Mouse (Mus musculus) embryonic facial prominence, embryonic 13.5 days (tissue): ENCODE results near the gene Tlcd1. TPM values are rescaled to one million over a fixed set of nuclear protein-coding genes. Genes with fewer than 3 reads are reported as not detected.

Source experiments
- ATAC-seq: fragments of 200-750 bp; cut with Nextera tagmentation; 2 replicates; pipeline ENCODE4 v1.8.0; 2017; ENCODE audit warnings: low read depth; ENCODE audit not compliant: insufficient number of reproducible peaks, insufficient read depth, low FRiP score, low TSS enrichment
- H3K27ac ChIP-seq: fragments of 300-500 bp; sonication (generic); 2 replicates; pipeline ENCODE4 v1.5.1; 2015; ENCODE audit warnings: moderate library complexity, mild to moderate bottlenecking, inconsistent platforms
- H3K27me3 ChIP-seq: fragments of 300-500 bp; sonication (generic); 2 replicates; pipeline ENCODE4 v1.6.1; 2015; ENCODE audit warnings: mild to moderate bottlenecking, inconsistent platforms
- H3K36me3 ChIP-seq: fragments of 300-500 bp; sonication (generic); 2 replicates; pipeline ENCODE4 v1.6.1; 2015; ENCODE audit warnings: mild to moderate bottlenecking, inconsistent platforms
- H3K4me1 ChIP-seq: fragments of 300-500 bp; sonication (generic); 2 replicates; pipeline ENCODE4 v1.6.1; 2015; ENCODE audit warnings: inconsistent platforms
- H3K4me2 ChIP-seq: fragments of 300-500 bp; sonication (generic); 2 replicates; pipeline ENCODE4 v1.6.1; 2015; ENCODE audit warnings: moderate library complexity, mild to moderate bottlenecking, inconsistent platforms
- H3K4me3 ChIP-seq: fragments of 300-500 bp; sonication (generic); 2 replicates; pipeline ENCODE4 v1.5.1; 2015; ENCODE audit warnings: mild to moderate bottlenecking, inconsistent platforms
- H3K9ac ChIP-seq: fragments of 300-500 bp; sonication (generic); 2 replicates; pipeline ENCODE4 v1.6.1; 2015; ENCODE audit warnings: mild to moderate bottlenecking, inconsistent platforms
- H3K9me3 ChIP-seq: fragments of 300-500 bp; sonication (generic); 2 replicates; pipeline ENCODE4 v1.6.1; 2016; ENCODE audit warnings: inconsistent platforms
- WGBS: fragments of 180-500 bp; shearing (Covaris S2); methylation state at CpG from one replicate; pipeline ENCODE4 v1.1.7; 2015; ENCODE audit warnings: mixed read lengths; 5-methylcytosine and 5-hydroxymethylcytosine counted together
- microRNA-seq: library from miRNA; unstranded; fragments of <30 nt; microRNA quantifications from one replicate; pipeline ENCODE4, GENCODE M21; 2016
- polyA plus RNA-seq: library from polyadenylated mRNA; unstranded; fragments of >200 nt; fragmentation: Nextera tagmentation; extraction: Ambion mirVana; gene quantifications from 2 replicates; pipeline ENCODE4 v1.2.1, GENCODE M21; 2015

The Tlcd1 gene
- polyA plus RNA-seq, 1 experiment from 2014 or later = 15.4 TPM

- WGBS = 80% methylated on average over 5 of the region's 5 CpGs
- Histone ChIP-seq H3K4me3 (no peak overlapping the region), H3K9me3 (no peaks in the 10 kb centered on the region), H3K27ac (no peak overlapping the region), H3K36me3 (peaks cover 99% of the 10 kb centered on the region), H3K27me3 (no peaks in the 10 kb centered on the region), H3K4me1 (no peaks in the 10 kb centered on the region), H3K9ac (no peak overlapping the region), H3K4me2 (no peak overlapping the region)
- ATAC-seq = no peak
Measured at GRCm38 (mm10) chr11:78211513-78211912, 35.0 kb downstream of the Tlcd1 start.

- 95% methylated on average over 14 of the region's 14 CpGs for WGBS
- no peak overlapping the region for H3K4me3 ChIP-seq
- no peaks in the 10 kb centered on the region for H3K4me1 ChIP-seq
- H3K27me3 ChIP-seq = no peaks in the 10 kb centered on the region
- no peaks in the 10 kb centered on the region for H3K9me3 ChIP-seq
- no peak overlapping the region for H3K4me2 ChIP-seq
- H3K27ac ChIP-seq = no peak overlapping the region
- ATAC-seq = no peak
- H3K9ac ChIP-seq = no peak overlapping the region
- H3K36me3 ChIP-seq = peaks cover 98% of the 10 kb centered on the region
Measured at GRCm38 (mm10) chr11:78213086-78213817, 36.7 kb downstream of the Tlcd1 start.

GRCm38 (mm10) chr11:78215709-78216317, 39.3 kb downstream of the Tlcd1 start:
- Histone ChIP-seq H3K36me3 (peaks cover 97% of the 10 kb centered on the region), H3K4me3 (no peak overlapping the region), H3K9me3 (no peaks in the 10 kb centered on the region), H3K27me3 (no peaks in the 10 kb centered on the region), H3K9ac (no peak overlapping the region), H3K27ac (no peak overlapping the region), H3K4me2 (no peak overlapping the region), H3K4me1 (no peaks in the 10 kb centered on the region)
- no peak for ATAC-seq
- WGBS = 89% methylated on average over 11 of the region's 11 CpGs

GRCm38 (mm10) chr11:78223586-78223985, 47.1 kb downstream of the Tlcd1 start:
- Histone ChIP-seq H3K9me3 (no peaks in the 10 kb centered on the region), H3K4me1 (no peaks in the 10 kb centered on the region), H3K27me3 (no peaks in the 10 kb centered on the region), H3K4me2 (no peak overlapping the region), H3K9ac (no peak overlapping the region), H3K4me3 (no peak overlapping the region), H3K36me3 (peaks cover 97% of the 10 kb centered on the region), H3K27ac (no peak overlapping the region)
- 89% methylated on average over 4 of the region's 4 CpGs for WGBS
- no peak for ATAC-seq

Small RNA genes within 50 kb of the gene (microRNA-seq; reads per million reads assigned to microRNA genes)
- gene Mir7653 = not detected

Other genes starting within 250 kb of the Tlcd1 start
- 1.5 and 2.6 TPM in 2 replicates for gene Sez6, start 245.9 kb upstream of the Tlcd1 start, polyA plus RNA-seq
- 19.8 and 22.7 TPM in 2 replicates for gene Phf12, start 194.0 kb upstream of the Tlcd1 start, polyA plus RNA-seq
- gene Dhrs13, start 144.4 kb upstream of the Tlcd1 start, polyA plus RNA-seq = 16.1 and 20.5 TPM in 2 replicates
- 49.4 and 53.2 TPM in 2 replicates for gene Flot2, start 138.8 kb upstream of the Tlcd1 start, polyA plus RNA-seq
- gene Eral1, start 96.3 kb upstream of the Tlcd1 start, polyA plus RNA-seq = 34.8 and 39.0 TPM in 2 replicates
- gene Fam222b, start 82.1 kb upstream of the Tlcd1 start, polyA plus RNA-seq = 14.1 and 16.9 TPM in 2 replicates
- gene Traf4, start 11.1 kb upstream of the Tlcd1 start, polyA plus RNA-seq = 91.5 and 103 TPM in 2 replicates
- gene Nek8, start within 50 bp of the Tlcd1 start, polyA plus RNA-seq = 17.4 and 18.1 TPM in 2 replicates
- 1,597 and 1,678 TPM in 2 replicates for gene Rpl23a, start 6.9 kb downstream of the Tlcd1 start, polyA plus RNA-seq
- 172 and 188 TPM in 2 replicates for gene Rab34, start 11.7 kb downstream of the Tlcd1 start, polyA plus RNA-seq
- gene Proca1, start 16.7 kb downstream of the Tlcd1 start, polyA plus RNA-seq = 3.2 and 4.1 TPM in 2 replicates
- 81.9 and 90.6 TPM in 2 replicates for gene Sdf2, start 69.0 kb downstream of the Tlcd1 start, polyA plus RNA-seq
- gene Supt6, start 69.3 kb downstream of the Tlcd1 start, polyA plus RNA-seq = 30.3 and 32.2 TPM in 2 replicates
- gene 2610507B11Rik, start 85.0 kb downstream of the Tlcd1 start, polyA plus RNA-seq = 73.7 and 79.6 TPM in 2 replicates
- gene BC030499, start 114.1 kb downstream of the Tlcd1 start, polyA plus RNA-seq = 0.28 TPM in 1 of 2 replicates, not detected in the other
- 36.4 and 44.3 TPM in 2 replicates for gene Spag5, start 124.8 kb downstream of the Tlcd1 start, polyA plus RNA-seq
- 16.6 and 21.1 TPM in 2 replicates for gene Aldoc, start 146.3 kb downstream of the Tlcd1 start, polyA plus RNA-seq
- 75.7 and 79.5 TPM in 2 replicates for gene Pigs, start 151.7 kb downstream of the Tlcd1 start, polyA plus RNA-seq
- gene Unc119, start 166.8 kb downstream of the Tlcd1 start, polyA plus RNA-seq = 66.7 and 71.4 TPM in 2 replicates
- 0.73 and 1.1 TPM in 2 replicates for gene Foxn1, start 209.8 kb downstream of the Tlcd1 start, polyA plus RNA-seq
- gene Slc13a2, start 245.5 kb downstream of the Tlcd1 start, polyA plus RNA-seq = 0.62 TPM in 1 of 2 replicates, not detected in the other